Mouse (Mus musculus): Measurements from ENCODE around the gene Ppp1r15a. TPM values are rescaled to one million over a fixed set of nuclear protein-coding genes. Genes with fewer than 3 reads are reported as not detected.

Ppp1r15a gene
- polyA plus RNA-seq, 1 experiment, result 28.2 TPM

- Histone ChIP-seq H3K4me1 (ENCODE audit: control insufficient read depth, insufficient read depth, low read length) (no peaks in the 10 kb centered on the region), H3K27ac (ENCODE audit: insufficient read depth, low read depth, low read length) (no peak overlapping the region), H3K36me3 (ENCODE audit: control insufficient read depth, insufficient read depth, low read length) (no peaks in the 10 kb centered on the region), H3K27me3 (replicated peaks; ENCODE audit: control insufficient read depth, insufficient read depth, low read length) (no peaks in the 10 kb centered on the region), H3K4me3 (ENCODE audit: insufficient read depth, low read depth, low read length) (no peak overlapping the region)
- TF ChIP-seq CTCF (conservative IDR thresholded peaks at IDR 0.05; ENCODE audit: insufficient read depth, insufficient read length, low read depth, low read length) (no peak), POLR2A (IDR thresholded peaks at IDR 0.05; ENCODE audit: low read depth, low read length) (no peak)
- WGBS, result 74% methylated on average over 7 of the region's 7 CpGs
- DNase-seq, result no peak
Measured at GRCm38 (mm10) chr7:45560241-45560640, 34.2 kb upstream of the Ppp1r15a start.

GRCm38 (mm10) chr7:45558907-45559306, 32.8 kb upstream of the Ppp1r15a start:
- Histone ChIP-seq H3K4me1 (ENCODE audit: control insufficient read depth, insufficient read depth, low read length) (no peaks in the 10 kb centered on the region), H3K4me3 (ENCODE audit: insufficient read depth, low read depth, low read length) (no peak overlapping the region), H3K27me3 (replicated peaks; ENCODE audit: control insufficient read depth, insufficient read depth, low read length) (no peaks in the 10 kb centered on the region), H3K36me3 (ENCODE audit: control insufficient read depth, insufficient read depth, low read length) (no peaks in the 10 kb centered on the region), H3K27ac (ENCODE audit: insufficient read depth, low read depth, low read length) (no peak overlapping the region)
- DNase-seq, result no peak
- no peak for TF ChIP-seq POLR2A (IDR thresholded peaks at IDR 0.05; ENCODE audit: low read depth, low read length)
- TF ChIP-seq CTCF (conservative IDR thresholded peaks at IDR 0.05; ENCODE audit: insufficient read depth, insufficient read length, low read depth, low read length), result no peak
- WGBS, result 30% methylated on average over 6 of the region's 6 CpGs

GRCm38 (mm10) chr7:45555787-45556186, 29.7 kb upstream of the Ppp1r15a start:
- no peak overlapping the region for H3K4me3 ChIP-seq (ENCODE audit: insufficient read depth, low read depth, low read length)
- WGBS, result 24% methylated on average over 8 of the region's 8 CpGs
- peak; percentile 87 for DNase-seq
- no peaks in the 10 kb centered on the region for H3K36me3 ChIP-seq (ENCODE audit: control insufficient read depth, insufficient read depth, low read length)
- H3K27me3 ChIP-seq (replicated peaks; ENCODE audit: control insufficient read depth, insufficient read depth, low read length), result no peaks in the 10 kb centered on the region
- no peaks in the 10 kb centered on the region for H3K4me1 ChIP-seq (ENCODE audit: control insufficient read depth, insufficient read depth, low read length)
- no peak overlapping the region for H3K27ac ChIP-seq (ENCODE audit: insufficient read depth, low read depth, low read length)
- peak; percentile 87 for TF ChIP-seq CTCF (conservative IDR thresholded peaks at IDR 0.05; ENCODE audit: insufficient read depth, insufficient read length, low read depth, low read length)
- no peak for TF ChIP-seq POLR2A (IDR thresholded peaks at IDR 0.05; ENCODE audit: low read depth, low read length)

- 19% methylated on average over 8 of the region's 8 CpGs for WGBS
- Histone ChIP-seq H3K27ac (ENCODE audit: insufficient read depth, low read depth, low read length) (no peak within 1 kb of the TSS; the same call in 1 of the 2 replicates), H3K4me1 (ENCODE audit: control insufficient read depth, insufficient read depth, low read length) (no peaks in the 10 kb centered on the region)
Measured at GRCm38 (mm10) chr7:45554744-45555143, 28.7 kb upstream of the Ppp1r15a start, which contains the start of gene Hsd17b14. Gene Hsd17b14, plus strand, starts transcription at chr7:45554893.

GRCm38 (mm10) chr7:45553990-45554389, 27.9 kb upstream of the Ppp1r15a start:
- no peak for DNase-seq
- 71% methylated on average over 2 of the region's 2 CpGs for WGBS
- no peak overlapping the region for H3K4me3 ChIP-seq (ENCODE audit: insufficient read depth, low read depth, low read length)
- H3K27ac ChIP-seq (ENCODE audit: insufficient read depth, low read depth, low read length), result no peak overlapping the region
- no peaks in the 10 kb centered on the region for H3K36me3 ChIP-seq (ENCODE audit: control insufficient read depth, insufficient read depth, low read length)
- TF ChIP-seq POLR2A (IDR thresholded peaks at IDR 0.05; ENCODE audit: low read depth, low read length) (no peak), CTCF (conservative IDR thresholded peaks at IDR 0.05; ENCODE audit: insufficient read depth, insufficient read length, low read depth, low read length) (no peak)
- no peaks in the 10 kb centered on the region for H3K27me3 ChIP-seq (replicated peaks; ENCODE audit: control insufficient read depth, insufficient read depth, low read length)
- H3K4me1 ChIP-seq (ENCODE audit: control insufficient read depth, insufficient read depth, low read length), result no peaks in the 10 kb centered on the region

More at GRCm38 (mm10) chr7:45554744-45555143, 28.7 kb upstream of the Ppp1r15a start, which contains the start of gene Hsd17b14:
- no peak for DNase-seq
- Histone ChIP-seq H3K4me3 (ENCODE audit: insufficient read depth, low read depth, low read length) (no peak within 1 kb of the TSS), H3K27me3 (replicated peaks; ENCODE audit: control insufficient read depth, insufficient read depth, low read length) (no peaks in the 10 kb centered on the region), H3K36me3 (ENCODE audit: control insufficient read depth, insufficient read depth, low read length) (no peaks in the 10 kb centered on the region)
- no peak for TF ChIP-seq POLR2A (IDR thresholded peaks at IDR 0.05; ENCODE audit: low read depth, low read length)
- no peak for TF ChIP-seq CTCF (conservative IDR thresholded peaks at IDR 0.05; ENCODE audit: insufficient read depth, insufficient read length, low read depth, low read length)

- H3K36me3 ChIP-seq (ENCODE audit: control insufficient read depth, insufficient read depth, low read length), result no peaks in the 10 kb centered on the region
- no peaks in the 10 kb centered on the region for H3K4me1 ChIP-seq (ENCODE audit: control insufficient read depth, insufficient read depth, low read length)
- 74% methylated on average over 8 of the region's 8 CpGs for WGBS
- peak; percentile 32 for DNase-seq
- H3K27ac ChIP-seq (ENCODE audit: insufficient read depth, low read depth, low read length), result no peak overlapping the region
- H3K27me3 ChIP-seq (replicated peaks; ENCODE audit: control insufficient read depth, insufficient read depth, low read length), result no peaks in the 10 kb centered on the region
- no peak overlapping the region for H3K4me3 ChIP-seq (ENCODE audit: insufficient read depth, low read depth, low read length)
- TF ChIP-seq POLR2A (IDR thresholded peaks at IDR 0.05; ENCODE audit: low read depth, low read length) (no peak), CTCF (conservative IDR thresholded peaks at IDR 0.05; ENCODE audit: insufficient read depth, insufficient read length, low read depth, low read length) (no peak)
Measured at GRCm38 (mm10) chr7:45553519-45553918, 27.5 kb upstream of the Ppp1r15a start.

- no peak overlapping the region for H3K27ac ChIP-seq (ENCODE audit: insufficient read depth, low read depth, low read length)
- no peak overlapping the region for H3K4me3 ChIP-seq (ENCODE audit: insufficient read depth, low read depth, low read length)
- WGBS, result 92% methylated on average over 8 of the region's 8 CpGs
- no peak for DNase-seq
- no peaks in the 10 kb centered on the region for H3K4me1 ChIP-seq (ENCODE audit: control insufficient read depth, insufficient read depth, low read length)
- H3K36me3 ChIP-seq (ENCODE audit: control insufficient read depth, insufficient read depth, low read length), result no peaks in the 10 kb centered on the region
- TF ChIP-seq CTCF (conservative IDR thresholded peaks at IDR 0.05; ENCODE audit: insufficient read depth, insufficient read length, low read depth, low read length) (no peak), POLR2A (IDR thresholded peaks at IDR 0.05; ENCODE audit: low read depth, low read length) (no peak)
- no peaks in the 10 kb centered on the region for H3K27me3 ChIP-seq (replicated peaks; ENCODE audit: control insufficient read depth, insufficient read depth, low read length)
Measured at GRCm38 (mm10) chr7:45551512-45551883, 25.4 kb upstream of the Ppp1r15a start.
